Mouse (Mus musculus): ENCODE data around the gene Snx4.

The Snx4 gene

DNA sequence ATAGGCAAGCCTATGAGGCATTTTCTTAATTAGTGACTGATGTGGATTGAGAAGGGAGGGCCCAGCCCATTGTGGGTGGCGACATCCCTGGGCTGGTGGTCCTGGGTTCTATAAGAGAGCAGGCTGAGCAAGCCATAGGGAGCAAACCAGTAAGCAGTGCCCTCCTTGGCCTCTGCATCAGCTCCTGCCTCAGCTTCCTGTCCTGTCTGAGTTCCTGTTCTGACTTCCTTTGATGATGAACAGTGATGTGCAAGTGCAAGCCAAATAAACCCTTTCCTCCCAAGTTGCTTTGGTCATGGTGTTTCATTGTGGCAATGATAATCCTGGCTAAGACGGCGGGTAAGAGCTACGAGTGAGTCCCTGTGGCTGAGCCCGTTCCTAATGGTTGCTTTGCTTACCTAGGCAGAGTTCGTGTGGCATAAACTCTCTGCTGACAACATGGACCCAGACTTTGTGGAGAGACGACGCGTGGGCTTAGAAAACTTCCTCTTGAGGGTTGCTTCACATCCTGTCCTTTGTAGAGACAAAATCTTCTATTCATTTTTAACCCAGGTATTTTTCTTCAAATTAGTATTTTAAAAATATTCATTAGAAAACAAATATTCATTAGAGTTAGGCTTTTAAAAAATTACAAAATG is 16.5 kb downstream of the Snx4 start:
- DNase-seq (ENCODE audit: low spot score in 2 of 2): no peak

DNA sequence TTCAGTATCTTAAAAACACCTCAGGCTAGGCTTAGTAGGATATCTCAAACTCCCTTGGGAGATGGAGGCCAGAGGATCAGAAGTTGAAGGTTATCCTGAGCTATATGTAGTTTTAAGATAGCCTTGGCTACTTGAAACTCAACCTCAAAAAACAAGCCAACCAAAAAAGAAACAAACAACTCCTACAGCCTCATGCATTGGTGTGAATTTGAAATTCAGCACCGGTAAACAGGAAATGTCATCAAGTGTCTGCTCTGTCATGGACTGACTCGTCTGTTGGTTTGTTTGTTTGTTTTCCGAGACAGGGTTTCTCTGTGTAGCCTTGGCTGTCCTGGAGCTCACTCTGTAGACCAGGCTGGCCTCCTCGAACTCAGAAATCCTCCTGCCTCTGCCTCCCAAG is 20.6 kb downstream of the Snx4 start:
- no peak for DNase-seq (ENCODE audit: low spot score in 2 of 2)

DNA sequence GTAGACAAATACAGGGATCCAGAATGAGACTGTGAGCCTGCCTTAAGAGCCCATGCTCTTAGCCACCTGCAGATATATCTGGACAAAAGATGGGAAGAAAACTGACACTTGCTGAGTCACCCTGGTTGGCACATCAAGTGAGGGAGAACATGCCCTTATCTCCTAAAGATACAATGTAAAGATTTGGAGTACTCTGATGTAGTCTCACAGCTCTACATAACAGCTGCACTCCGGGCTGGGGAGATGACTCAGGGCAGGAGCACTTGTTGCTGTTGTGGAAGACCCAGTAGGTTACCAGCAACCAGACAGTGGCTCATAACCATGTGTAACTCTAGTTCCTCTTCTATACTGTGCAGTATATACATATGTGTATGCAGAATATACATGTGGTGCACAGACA is 31.8 kb downstream of the Snx4 start:
- DNase-seq (ENCODE audit: low spot score in 2 of 2): no peak

DNA sequence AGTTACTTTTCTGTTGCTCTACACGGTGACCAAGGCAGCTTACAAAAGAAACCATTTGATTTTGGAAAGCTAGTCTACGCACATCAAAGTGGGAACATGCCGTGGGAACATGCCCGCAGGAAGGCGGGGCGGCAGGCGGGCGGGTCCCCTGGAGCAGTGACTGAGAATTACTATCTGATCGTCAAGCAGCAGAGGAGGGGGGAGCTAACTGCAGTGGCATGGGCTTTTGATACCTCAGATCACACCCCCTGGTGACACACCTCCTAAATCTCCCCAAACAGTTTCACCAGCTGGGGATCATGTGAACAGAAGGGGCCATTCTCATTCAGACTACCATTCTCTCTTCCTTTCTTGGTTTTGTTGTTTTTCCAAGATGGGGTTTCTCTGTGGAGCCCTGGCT is 37.3 kb downstream of the Snx4 start:
- DNase-seq (ENCODE audit: low spot score in 2 of 2): no peak

DNA sequence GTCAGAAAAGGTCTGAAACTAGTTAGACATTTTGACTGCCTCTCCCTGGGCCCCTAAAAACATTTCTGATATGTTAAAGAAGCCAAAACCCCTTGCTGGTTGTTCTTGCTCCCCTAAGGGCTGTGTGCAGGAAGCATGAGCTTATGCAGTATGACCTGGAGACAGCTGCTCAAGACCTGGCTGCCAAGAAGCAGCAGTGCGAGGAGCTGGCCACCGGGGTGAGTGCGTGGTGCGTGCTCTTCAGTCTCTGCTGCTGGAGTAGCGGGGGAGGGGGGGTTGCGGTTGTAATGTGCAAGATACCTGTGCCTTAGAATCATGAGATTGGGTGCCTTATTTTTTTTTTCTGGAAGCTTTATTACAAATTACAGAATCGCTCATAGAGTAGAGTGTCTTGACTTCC is 38.7 kb downstream of the Snx4 start:
- no peak for DNase-seq (ENCODE audit: low spot score in 2 of 2)

DNA sequence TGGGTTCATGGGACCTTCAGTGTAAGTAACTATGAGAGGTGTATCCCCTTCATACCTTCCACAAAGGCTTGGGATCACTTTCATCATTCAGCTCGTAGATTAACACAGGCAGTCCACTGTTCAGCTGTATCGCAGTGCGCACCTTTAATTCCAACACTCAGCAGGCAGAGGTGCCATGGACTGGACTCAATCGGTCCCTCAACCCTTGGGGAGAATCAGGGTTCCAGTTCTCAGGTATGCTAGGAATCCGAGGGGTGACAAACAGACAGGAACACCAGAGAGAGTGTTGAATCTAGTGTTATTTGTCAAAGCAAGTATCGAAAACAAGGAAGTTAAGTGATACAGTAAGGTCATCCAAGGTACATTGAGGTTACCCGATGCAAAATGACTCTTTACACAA is 41.0 kb downstream of the Snx4 start:
- DNase-seq (ENCODE audit: low spot score in 2 of 2): no peak

DNA sequence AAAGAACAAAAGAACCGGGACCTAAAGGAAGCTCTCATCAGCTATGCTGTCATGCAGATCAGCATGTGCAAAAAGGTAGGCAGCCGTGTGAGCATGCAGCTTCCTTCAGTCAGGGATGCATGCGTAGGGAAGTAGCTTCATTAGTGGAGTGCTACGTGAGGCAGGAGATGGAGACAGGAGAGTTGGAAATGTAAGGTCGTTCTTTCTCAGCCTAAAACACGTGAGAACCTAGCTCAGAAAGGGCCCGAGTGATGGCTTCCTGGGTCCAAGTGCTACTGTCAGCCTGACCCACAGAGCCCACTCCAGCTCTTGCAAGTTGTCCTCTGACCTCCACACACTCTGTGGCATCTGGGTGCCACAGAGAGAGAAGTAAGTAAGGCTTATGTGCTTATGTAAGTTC is 43.4 kb downstream of the Snx4 start:
- no peak for DNase-seq (ENCODE audit: low spot score in 2 of 2)

DNA sequence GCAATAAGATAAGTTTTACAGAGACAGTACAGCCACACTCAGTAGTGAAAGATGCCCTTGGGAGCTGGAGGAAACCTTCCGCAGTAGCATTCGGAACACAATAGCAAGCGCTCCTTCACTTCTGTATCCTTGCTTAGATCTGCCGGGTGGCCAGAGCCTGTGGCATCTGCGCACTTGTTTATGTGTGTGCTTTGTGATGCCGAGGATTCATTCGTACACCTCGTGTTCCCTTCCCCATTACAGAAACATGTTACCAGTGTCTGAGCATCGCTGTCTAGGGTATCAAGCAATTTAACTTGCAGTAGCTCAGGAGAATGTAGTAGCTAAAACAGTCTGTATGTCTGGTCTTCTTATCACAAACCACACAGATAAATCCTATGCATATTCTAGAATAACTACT is 44.1 kb downstream of the Snx4 start:
- DNase-seq (ENCODE audit: low spot score in 2 of 2): no peak

DNA sequence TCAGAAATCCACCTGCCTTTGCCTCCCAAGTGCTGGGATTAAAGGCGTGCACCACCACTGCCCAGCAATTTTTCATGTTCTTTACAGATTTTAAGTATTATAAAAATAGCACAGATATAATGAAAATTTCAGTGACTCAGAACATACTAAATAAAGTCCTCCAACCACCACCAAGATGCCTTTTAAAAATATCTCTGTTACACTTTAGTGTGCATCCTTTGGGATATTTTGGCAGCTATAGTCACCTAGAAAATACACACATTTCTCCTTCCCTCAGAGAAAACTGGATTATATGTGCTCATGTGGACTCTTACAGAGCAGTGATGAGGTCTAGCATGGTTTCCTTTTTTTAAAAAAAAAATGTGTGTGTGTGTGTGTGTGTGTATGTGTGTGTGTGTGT is 46.3 kb downstream of the Snx4 start:
- no peak for DNase-seq (ENCODE audit: low spot score in 2 of 2)

DNA sequence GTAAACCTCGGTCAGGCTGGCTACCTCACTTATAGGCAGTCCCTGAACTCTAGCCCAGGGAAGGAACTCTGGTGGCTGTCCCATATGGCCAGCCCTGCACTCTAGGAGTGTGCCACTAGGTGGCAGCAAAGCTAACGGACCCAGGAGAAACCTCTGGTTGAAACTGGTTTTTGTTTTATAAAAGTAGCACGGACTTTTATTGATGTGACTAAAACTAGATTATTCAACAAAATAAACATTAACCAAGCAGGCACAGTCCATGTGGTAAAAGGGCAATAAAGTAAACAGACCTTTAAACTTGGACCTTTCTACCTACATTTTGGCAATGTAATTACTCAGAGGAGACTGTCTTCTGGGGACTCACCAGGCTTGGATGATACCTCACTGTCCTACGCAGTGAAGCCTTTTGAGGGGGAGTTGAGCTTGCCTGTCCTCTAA is 55.4 kb downstream of the Snx4 start:
- peak; percentile 27 to 59 for DNase-seq (ENCODE audit: low spot score in 2 of 2)

DNA sequence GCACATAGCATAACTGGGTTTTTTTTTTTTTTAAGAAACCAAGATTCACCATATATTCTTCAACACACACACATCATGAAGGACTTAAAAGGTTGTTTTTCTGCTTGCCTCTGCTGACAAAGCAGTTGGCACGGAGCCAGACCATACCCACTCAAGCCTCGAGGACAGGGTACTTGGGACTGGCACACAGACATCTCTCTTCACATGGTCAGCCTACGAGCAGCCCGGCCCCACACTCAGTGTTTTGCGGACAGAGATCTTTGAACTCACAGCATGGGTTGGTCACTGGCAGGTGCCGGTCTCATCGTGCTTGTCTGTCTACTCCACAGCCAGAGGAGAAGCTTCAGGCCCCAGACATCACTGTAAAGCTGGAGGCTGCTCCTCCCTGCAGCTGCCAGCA is 56.5 kb downstream of the Snx4 start:
- DNase-seq (ENCODE audit: low spot score in 2 of 2): no peak

DNA sequence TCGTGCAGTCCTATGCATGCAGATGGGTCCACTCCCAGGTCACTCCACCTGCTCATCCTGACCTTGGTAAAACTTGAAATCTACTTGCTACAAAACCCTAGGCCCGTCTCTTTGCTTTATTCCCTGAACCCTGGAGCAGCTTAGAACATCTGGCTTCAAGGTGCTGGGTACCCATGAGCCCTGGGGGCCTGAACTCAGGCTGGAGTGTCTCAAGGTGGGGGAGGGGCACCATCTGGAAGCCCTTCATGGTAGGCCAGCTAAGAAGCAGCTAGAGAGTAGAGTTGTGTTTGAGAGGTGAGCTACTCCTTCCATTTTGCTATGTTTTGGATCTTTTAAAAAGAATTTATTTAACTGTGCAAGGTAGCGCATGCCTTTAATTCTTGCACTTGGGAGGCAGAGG is 57.8 kb downstream of the Snx4 start:
- DNase-seq (ENCODE audit: low spot score in 2 of 2): no peak

DNA sequence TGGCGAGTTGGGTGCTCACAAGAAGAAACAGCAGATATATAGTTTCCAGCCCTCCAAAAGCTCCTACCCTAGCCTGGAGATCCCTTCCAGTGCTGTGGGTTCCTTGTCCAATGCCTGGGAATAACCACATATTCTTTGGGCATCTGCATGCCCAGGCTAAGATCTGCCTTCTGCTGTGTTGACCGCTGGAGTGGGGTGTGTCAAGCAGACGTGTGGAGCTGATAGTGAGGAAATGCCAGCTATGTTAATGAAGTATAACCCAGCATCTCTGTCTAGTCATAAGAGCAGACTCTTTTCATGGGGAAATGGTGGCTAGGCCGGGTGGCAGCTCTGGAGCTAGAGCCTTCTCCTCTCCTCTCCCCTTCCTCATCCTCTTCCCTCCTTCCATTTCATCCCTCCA is 64.4 kb downstream of the Snx4 start:
- no peak for DNase-seq (ENCODE audit: low spot score in 2 of 2)

DNA sequence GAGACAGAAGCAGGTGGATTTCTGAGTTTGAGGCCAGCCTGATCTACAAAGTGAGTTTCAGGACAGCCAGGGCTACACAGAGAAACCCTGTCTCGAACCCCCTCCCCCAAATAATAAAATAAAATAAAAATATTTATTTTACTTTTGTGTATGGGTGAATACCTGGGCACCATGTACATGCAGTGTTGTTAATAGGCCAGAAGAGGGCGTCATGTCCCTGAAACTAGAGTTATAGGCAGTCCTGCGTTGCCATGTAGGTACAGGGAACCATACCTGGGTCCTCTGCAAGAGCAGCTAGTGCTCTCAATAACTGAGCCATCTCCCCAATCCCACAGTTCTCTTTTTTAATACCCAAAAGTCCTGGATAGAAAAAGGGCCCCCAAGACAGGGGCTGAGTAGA is 66.4 kb downstream of the Snx4 start:
- no peak for DNase-seq (ENCODE audit: low spot score in 2 of 2)

DNA sequence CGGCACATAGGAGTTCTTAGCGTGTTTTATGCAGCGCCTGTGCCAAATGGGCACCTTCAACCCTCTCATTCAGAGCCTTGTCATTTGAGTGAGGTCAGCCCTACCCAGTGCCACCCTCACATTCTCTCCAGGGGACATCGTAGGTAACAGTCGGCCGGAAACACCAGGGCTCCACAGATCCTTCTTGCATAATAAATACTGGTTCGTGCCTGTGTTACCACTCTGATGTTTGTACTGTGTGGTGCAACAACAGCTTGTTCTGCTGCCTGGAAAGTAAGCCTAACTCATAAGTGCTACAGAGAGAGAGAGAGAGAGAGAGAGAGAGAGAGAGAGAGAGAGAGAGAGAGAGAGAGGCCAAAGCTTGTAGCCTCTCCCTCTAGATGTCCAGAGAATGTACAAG is 66.8 kb downstream of the Snx4 start:
- DNase-seq (ENCODE audit: low spot score in 2 of 2): no peak

DNA sequence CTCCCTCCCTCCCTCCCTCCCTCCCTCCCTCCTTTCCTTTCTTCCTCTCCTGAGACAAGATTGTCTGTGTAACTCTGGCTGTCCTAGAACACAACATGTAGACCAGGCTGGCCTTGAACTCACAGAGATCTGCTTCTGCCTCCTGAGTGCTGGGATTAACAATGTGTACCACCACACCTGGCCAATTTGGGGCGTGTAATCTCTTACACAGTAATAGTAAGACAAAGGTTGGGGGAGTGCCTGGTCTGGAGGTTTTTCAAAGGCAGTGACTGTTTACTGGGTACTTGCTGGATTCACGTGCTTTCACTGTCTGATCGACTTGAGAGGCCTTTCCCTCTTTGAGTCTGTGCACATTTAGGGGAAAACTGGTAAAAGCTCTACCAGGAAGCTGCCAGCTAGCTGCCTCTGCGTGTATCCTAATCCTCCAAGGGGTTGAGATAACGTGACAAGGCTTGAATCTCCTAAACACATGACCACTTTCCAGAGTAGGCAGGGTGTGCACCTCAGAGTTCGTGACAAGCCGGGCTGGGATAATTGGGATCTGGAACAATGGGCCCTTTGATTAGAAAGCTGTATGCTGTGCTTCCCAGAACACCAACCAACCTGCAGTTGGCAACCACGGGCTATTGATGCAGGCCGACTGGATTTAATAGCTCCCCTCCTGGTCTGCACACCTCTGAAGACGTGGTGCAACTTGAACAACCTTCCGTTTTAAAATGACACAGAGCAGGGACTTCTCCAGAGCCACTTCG is 74.6 kb downstream of the Snx4 start:
- DNase-seq (ENCODE audit: low spot score in 2 of 2): no peak

DNA sequence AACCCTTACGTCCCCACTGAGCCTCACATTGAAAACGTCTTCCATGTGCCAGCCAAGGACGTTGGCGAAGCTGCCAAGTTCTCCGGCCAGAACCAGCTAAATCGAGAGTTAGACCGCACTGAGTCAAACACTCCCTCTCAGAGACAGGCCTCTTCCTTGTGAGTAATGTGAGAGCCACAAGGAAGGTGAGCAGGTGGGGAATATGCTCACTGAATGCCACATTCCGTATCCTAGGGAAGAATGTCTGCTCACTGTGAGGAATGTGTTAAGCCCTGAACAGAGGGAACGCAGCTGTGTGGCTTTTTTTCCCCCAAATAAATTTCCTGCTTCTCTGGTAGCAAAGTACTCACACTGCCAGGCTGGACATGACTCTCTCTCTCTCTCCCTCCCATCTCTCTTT is 75.3 kb downstream of the Snx4 start:
- no peak for DNase-seq (ENCODE audit: low spot score in 2 of 2)

DNA sequence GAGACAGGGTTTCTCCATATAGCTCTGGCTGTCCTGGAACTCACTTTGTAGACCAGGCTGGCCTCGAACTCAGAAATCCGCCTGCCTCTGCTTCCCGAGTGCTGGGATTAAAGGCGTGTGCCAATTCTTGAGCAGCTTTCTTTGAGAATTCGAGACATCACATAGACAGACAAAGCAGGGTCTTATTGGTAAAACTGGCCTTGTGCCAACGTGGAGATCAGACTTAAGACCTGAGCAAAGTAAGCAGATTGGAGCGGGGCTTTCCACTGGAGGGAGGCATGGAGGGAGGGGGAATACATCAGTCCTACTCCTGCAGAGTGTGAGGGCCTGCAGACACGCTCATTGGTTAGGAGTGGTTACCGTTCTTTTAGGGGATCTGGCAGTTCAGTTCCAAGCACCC is 75.9 kb downstream of the Snx4 start:
- no peak for DNase-seq (ENCODE audit: low spot score in 2 of 2)

DNA sequence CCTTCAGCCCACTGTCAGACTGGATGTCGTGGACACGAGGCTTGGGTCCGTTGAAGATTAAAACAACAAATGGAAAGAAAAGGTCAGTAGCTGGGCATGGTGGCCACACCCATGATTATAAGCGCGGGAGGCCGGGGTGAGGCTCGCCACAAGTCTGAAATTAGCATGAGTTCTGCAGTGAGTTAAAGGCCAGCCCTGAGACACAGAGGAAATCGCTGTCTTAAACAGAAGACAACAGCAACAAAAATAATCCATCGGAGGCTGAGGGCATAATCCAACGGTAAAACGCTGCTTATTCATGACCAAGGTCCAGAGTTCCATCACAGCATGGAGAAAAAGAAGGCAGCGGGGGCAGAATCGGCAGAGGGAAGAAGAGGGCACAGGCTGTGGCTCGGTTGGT is 81.8 kb downstream of the Snx4 start:
- no peak for DNase-seq (ENCODE audit: low spot score in 2 of 2)

DNA sequence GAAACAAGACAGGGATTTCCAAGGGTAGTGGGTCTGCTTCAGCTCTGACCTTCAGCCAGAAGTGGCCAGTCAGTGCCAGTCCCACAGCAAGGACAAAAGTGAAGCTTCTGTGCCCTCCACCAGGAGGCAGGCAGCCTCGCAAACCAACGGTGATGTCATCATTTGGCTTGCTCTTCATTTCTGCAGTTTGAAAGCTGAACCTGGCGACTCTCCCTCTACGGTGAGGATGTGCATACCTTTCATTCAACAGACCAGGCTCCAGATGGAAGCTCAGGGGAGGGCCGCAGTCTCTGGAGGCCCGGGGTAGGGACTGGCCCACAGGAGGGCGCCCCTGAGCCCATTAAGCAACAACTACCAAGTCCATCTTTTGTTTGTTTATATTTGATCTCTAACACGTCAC is 85.9 kb downstream of the Snx4 start:
- peak; percentile 54 to 69 for DNase-seq (ENCODE audit: low spot score in 2 of 2)

DNA sequence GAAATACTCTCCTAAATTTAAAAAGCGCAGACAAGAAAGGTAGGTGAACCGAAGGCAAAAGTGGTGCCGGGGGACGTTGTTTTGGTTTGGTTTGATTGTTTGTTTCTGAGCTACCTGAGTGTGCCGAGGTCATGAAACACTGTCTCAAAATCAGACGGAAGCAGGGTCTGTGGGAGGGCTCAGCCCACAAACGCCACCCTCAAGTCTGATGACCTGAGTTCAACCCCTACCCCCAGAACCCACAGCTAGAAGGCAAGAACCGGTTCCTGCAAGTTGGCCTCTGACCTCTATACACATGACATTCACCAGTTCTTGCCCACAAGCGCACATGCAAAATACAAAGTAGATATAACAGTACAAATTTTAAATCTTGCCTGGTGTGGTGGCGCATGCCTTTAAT is 86.4 kb downstream of the Snx4 start:
- peak in 1 of 2 experiments; percentile 2 for DNase-seq (ENCODE audit: low spot score in 2 of 2)

DNA sequence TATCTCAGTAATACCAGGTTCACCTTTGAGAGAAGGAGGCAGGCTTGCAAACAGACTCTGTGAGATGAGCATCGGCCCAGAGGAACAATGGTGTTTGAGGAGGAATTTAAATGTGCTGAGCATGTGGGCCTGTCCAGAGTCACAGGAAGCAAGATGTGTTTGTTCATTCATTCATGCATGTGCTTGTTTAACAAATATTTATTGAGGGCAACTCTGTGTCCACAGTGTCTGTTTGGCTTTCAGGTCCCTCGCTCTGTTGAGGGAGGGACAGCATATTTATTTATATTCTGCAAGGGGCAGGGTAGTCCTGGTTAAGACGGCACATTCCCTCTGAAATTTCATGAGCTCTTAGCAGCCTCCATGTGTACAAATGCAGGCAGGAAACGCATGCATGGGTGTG is 87.2 kb downstream of the Snx4 start:
- no peak for DNase-seq (ENCODE audit: low spot score in 2 of 2)

DNA sequence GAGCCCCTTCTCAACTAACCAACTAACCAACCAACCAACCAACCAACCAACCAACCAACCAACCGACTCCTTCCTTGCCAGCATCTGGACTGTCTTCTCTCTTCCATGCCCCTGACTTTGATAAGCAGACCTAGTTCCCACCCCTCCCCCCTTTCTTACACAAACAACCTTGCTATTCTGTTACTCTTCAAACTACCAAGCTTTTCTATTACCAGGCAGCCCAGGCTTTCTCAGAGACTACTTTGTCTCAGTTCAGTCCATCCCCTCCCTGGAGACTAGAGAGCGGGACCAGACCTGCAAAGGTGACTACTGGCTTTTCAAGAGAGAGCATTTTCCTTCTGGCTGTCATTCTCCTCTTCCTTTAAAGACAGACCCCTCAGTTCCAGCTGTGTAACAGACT is 88.2 kb downstream of the Snx4 start:
- no peak for DNase-seq (ENCODE audit: low spot score in 2 of 2)

DNA sequence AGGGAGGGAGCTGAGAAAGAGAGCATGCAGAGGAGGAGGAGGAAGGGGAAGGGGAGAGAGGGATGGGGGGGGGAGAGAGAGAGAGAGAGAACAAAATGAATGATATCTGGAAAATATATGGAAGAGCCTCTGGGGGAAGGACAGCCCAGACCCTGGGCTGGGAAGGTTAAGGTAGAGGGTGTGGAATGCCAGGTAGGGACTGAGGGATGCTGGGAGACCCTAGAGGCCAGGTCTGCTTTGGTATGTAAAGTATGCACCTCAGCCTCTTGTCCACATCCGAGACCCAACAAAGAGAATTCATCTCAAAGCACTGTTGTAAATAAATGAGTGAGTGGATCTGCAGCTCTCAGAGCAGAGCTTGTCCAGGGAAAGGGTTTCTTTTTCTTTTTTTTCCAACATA is 91.1 kb downstream of the Snx4 start:
- DNase-seq (ENCODE audit: low spot score in 2 of 2): no peak

Data from natural killer cell, adult 2 months (primary cell).